Mouse (Mus musculus) stomach, embryonic 14.5 days (tissue): Measurements from ENCODE around the gene H2-DMb2. TPM values are rescaled to one million over a fixed set of nuclear protein-coding genes. Genes with fewer than 3 reads are reported as not detected.
"Not testable (repeated sequence)": the region's sequence is repeated elsewhere in the genome, so short reads cannot be mapped to it uniquely, and the experiment has no call there.

Experiments
- ATAC-seq: fragments of 200-750 bp; cut with Nextera tagmentation; 2 replicates; pipeline ENCODE4 v1.8.0; 2017; ENCODE audit warnings: low read depth, moderate TSS enrichment; ENCODE audit not compliant: insufficient number of reproducible peaks, insufficient read depth, low FRiP score
- H3K27ac ChIP-seq: fragments of 300-500 bp; sonication (generic); 2 replicates; pipeline ENCODE4 v1.5.1; 2014; ENCODE audit warnings: mild to moderate bottlenecking, low read length, moderate library complexity, mixed read lengths
- H3K27me3 ChIP-seq: fragments of 300-500 bp; sonication (generic); 2 replicates; pipeline ENCODE4 v1.6.1; 2014; ENCODE audit warnings: low read length, control low read depth, mixed read lengths; ENCODE audit not compliant: control insufficient read depth, insufficient read depth
- H3K36me3 ChIP-seq: fragments of 300-500 bp; sonication (generic); 2 replicates; pipeline ENCODE4 v1.6.1; 2014; ENCODE audit warnings: mild to moderate bottlenecking, control low read depth, low read length, moderate library complexity, mixed read lengths; ENCODE audit not compliant: control insufficient read depth, insufficient read depth
- H3K4me1 ChIP-seq: fragments of 300-500 bp; sonication (generic); 2 replicates; pipeline ENCODE4 v1.6.1; 2014; ENCODE audit warnings: low read length, control low read depth, mixed read lengths; ENCODE audit not compliant: control insufficient read depth, insufficient read depth
- H3K4me2 ChIP-seq: fragments of 300-500 bp; sonication (generic); replicated peaks from 2 replicates; pipeline ENCODE4 v1.6.1; 2014; ENCODE audit warnings: low read depth, low read length, control low read depth
- H3K4me3 ChIP-seq: fragments of 300-500 bp; sonication (generic); 2 replicates; pipeline ENCODE4 v1.5.1; 2014; ENCODE audit warnings: low read depth, low read length, control low read depth
- H3K9ac ChIP-seq: fragments of 300-500 bp; sonication (generic); replicated peaks from 2 replicates; pipeline ENCODE4 v1.6.1; 2014; ENCODE audit warnings: low read depth, mild to moderate bottlenecking, control low read depth, low read length, moderate library complexity, mixed read lengths
- H3K9me3 ChIP-seq: fragments of 300-500 bp; sonication (generic); 2 replicates; pipeline ENCODE4 v1.6.1; 2016; ENCODE audit warnings: low read depth, low read length, control low read depth; ENCODE audit not compliant: control insufficient read depth
- WGBS: fragments of 180-500 bp; shearing (Covaris S2); extraction: QIAGEN DNeasy Blood & Tissue Kit; methylation state at CpG from one replicate; pipeline ENCODE4 v1.1.7; 2014; 5-methylcytosine and 5-hydroxymethylcytosine counted together
- polyA plus RNA-seq: library from polyadenylated mRNA; unstranded; fragments of >200 nt; fragmentation: Nextera tagmentation; extraction: Ambion mirVana; gene quantifications from 2 replicates; pipeline ENCODE4 v1.2.1, GENCODE M21; 2014

H2-DMb2 gene
- polyA plus RNA-seq, 1 experiment from 2014 or later: 0.38 TPM

DNA sequence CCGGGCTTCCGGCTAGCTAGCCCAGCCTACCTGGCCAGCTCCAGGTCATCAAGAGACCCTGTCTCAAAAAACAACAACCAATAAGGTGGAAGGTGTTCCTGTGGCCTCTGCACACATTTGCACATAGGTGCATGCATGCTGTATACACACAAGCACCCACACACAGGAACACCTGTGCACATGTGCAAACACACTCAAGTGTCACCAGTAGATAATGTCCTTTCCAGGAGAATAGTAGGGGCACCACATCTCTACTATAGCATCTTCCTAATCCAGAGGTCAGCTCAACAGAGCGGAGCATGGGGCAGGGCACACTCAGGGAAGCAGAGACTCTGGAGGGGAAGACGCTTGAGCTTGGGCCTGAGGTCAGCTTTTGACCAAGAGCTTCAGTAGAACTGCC lies 1.1 kb downstream of the H2-DMb2 start:
- H3K9me3 ChIP-seq, ATAC-seq, H3K4me3 ChIP-seq, H3K9ac ChIP-seq, H3K27me3 ChIP-seq, H3K4me2 ChIP-seq, H3K36me3 ChIP-seq, H3K27ac ChIP-seq, H3K4me1 ChIP-seq: not testable (repeated sequence)
- 88% methylated on average over 4 of the region's 4 CpGs for WGBS

DNA sequence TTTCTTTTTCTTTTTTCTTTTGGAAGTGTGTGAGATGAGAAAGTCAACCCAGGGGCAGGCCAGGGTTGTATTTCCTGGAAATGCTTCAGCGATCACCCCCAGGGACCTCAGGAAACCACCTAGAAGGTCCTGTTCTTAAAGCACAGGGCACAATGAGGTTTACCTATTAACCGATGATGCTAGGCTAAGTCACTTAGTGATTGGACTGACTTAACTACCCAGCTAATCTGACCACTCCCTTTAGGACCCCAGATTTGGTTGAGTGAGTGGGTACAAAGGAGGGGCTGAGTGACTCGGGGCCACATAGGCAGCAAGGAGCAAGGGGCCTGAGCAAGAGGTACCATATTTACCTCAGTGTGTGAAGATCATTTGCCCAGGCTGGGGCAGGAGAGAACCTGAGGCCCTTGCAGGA lies 1.9 kb downstream of the H2-DMb2 start:
- Histone ChIP-seq H3K27me3 (peaks cover 4% of the 10 kb centered on the region; the same call in 1 of the 2 replicates), H3K4me1 (no peaks in the 10 kb centered on the region; the same call in 1 of the 2 replicates), H3K27ac (no peak overlapping the region), H3K4me2 (no peak overlapping the region), H3K9ac (no peak overlapping the region), H3K4me3 (no peak overlapping the region), H3K9me3 (no peaks in the 10 kb centered on the region), H3K36me3 (no peaks in the 10 kb centered on the region)
- WGBS: 81% methylated on average over 3 of the region's 3 CpGs
- ATAC-seq: no peak

DNA sequence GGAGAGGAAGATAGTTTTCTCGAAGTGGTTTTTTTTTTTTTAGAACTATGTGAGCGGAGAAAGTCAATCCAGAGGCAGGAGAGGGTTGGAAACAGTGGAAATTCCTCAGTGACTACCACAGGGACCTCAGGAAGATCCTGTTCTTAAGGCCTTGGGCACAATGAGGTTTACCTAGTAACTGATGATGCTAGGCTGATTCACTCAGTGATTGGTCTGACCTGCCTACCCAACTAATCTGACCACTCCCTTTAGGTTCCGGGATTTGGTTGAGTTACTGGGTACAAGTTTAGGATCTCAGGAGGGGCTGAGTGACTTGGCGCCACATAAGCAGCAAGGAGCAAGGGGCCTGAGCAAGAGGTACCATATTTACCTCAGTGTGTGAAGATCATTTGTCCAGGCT lies 9.8 kb downstream of the H2-DMb2 start, which contains the start of gene H2-DMb1:
TSS of gene H2-DMb1 (plus strand) at position 150 of the 400 bp plus-strand sequence.
- Histone ChIP-seq H3K36me3 (no peaks in the 10 kb centered on the region), H3K9me3 (no peaks in the 10 kb centered on the region), H3K27me3 (no peaks in the 10 kb centered on the region), H3K4me3 (no peak within 1 kb of the TSS), H3K9ac (no peak within 1 kb of the TSS), H3K4me1 (no peaks in the 10 kb centered on the region), H3K27ac (no peak within 1 kb of the TSS), H3K4me2 (no peak within 1 kb of the TSS)
- 56% methylated on average over 4 of the region's 4 CpGs for WGBS
- ATAC-seq: peak; percentile 65; the same call in 1 of the 2 replicates

DNA sequence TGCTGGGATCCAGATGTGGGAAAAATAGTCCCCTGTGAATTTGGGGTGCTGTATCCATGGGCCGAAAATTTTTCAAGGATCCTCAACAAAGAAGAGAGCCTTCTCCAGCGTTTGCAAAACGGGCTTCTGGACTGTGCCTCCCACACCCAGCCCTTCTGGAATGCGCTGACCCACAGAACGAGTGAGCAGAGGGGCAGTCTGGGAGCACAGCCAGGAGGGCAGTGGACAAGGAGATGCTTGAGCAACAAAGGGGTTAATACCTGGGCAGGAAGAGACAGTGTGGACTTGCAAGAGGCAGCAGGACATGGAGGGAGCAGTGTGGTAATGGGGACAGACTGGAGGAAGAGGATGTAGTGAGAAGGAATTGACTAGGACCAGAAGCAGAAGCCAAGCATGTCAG lies 12.4 kb downstream of the H2-DMb2 start:
- Histone ChIP-seq H3K4me2 (no peak overlapping the region), H3K27me3 (no peaks in the 10 kb centered on the region), H3K9ac (no peak overlapping the region), H3K4me3 (no peak overlapping the region), H3K27ac (no peak overlapping the region), H3K36me3 (no peaks in the 10 kb centered on the region), H3K4me1 (no peaks in the 10 kb centered on the region), H3K9me3 (no peaks in the 10 kb centered on the region)
- WGBS: 51% methylated on average over 5 of the region's 5 CpGs
- ATAC-seq: no peak

DNA sequence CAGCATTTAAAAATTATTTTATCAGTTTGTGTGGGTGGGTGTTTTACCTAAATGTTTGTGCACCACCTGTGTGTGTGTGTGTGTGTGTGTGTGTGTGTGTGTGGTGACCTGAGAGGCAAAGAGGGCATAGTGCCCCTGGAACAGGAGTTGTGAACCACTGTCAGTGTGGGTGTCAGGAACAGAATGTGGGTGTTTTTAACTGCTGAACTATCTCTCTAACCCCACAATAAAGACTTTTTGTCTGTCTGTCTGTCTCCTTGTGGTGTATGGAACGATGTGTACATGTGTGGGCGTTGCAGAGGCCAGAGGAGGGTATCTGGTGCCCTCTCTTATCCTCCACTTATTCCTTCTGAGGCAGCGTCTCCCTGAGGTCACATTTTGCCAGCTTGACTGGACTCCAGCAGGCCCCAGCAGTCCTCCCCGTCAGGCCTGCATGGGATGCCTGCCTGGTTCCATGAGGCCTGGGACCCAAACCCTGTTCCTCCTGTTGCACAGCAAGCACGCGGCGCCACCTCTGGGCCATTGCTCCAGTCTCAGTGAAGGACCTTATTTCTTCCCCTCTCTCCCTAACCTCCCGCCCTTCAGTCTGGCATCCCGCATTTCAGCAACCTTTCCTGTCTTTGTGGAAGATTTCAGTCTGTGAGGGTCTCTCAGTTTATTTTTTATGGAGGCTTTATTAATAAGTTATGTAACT lies 21.2 kb downstream of the H2-DMb2 start:
- Histone ChIP-seq H3K27ac (no peak overlapping the region), H3K36me3 (no peaks in the 10 kb centered on the region), H3K27me3 (no peaks in the 10 kb centered on the region), H3K9me3 (no peaks in the 10 kb centered on the region), H3K4me3 (no peak overlapping the region), H3K4me2 (no peak overlapping the region), H3K9ac (no peak overlapping the region), H3K4me1 (no peaks in the 10 kb centered on the region)
- WGBS: 39% methylated on average over 9 of the region's 9 CpGs
- ATAC-seq: no peak

DNA sequence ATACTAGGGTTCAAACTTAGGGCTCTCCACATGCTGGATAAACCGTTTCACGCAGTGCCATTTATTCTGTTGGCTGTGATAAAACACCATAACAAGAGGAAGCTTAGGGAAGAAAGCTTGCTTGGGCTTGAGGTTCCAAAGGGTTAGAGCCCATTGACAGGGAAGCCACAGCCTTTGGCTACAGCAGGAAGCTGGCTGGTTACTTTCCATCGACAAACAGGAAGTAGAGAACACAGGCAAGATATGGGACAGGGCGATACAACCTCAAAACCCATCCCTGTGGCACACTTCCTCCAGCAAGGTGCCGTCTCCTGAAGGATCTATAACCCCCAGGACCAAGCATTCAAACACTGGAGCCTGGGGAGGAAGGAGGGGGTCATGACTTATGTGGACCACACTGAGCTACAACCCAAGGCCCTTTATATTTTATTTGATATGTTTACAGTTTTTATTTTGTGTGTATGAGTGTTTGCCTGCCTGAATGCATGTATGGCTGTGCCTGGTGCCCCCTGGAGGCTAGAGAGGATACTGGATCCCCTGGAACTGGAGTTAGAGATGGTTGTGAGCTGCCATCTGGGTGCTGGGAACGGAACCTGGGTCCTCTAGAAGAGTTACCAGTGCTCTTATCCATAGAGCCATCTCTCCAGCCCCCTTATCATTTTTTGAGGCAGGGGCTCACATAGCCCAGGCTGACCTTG lies 22.1 kb downstream of the H2-DMb2 start:
- Histone ChIP-seq H3K27me3 (no peaks in the 10 kb centered on the region), H3K4me1 (no peaks in the 10 kb centered on the region), H3K27ac (no peak overlapping the region), H3K4me2 (no peak overlapping the region), H3K9me3 (no peaks in the 10 kb centered on the region), H3K36me3 (no peaks in the 10 kb centered on the region), H3K9ac (no peak overlapping the region), H3K4me3 (no peak overlapping the region)
- 80% methylated on average over 6 of the region's 6 CpGs for WGBS
- ATAC-seq: no peak

DNA sequence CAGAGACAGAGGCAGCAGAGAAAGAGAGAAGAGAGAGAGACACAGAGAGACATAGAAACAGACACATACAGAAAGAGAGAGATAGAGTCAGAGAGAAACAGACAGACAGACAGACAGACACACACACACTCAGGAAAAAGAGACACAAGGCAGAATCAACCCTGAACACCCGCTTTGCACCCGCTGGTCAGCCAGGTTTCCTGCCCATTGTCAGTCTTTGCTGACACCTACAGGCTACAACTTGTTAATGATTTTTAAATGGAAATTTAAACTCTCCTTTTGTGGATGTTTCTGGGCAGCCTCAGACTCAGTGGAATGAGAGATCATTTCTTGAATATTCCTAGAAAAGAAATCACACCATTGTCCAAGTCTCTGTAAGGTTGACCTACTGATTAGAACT lies 26.2 kb downstream of the H2-DMb2 start:
- Histone ChIP-seq H3K4me1 (no peaks in the 10 kb centered on the region), H3K4me2 (no peak overlapping the region), H3K9ac (no peak overlapping the region), H3K27me3 (no peaks in the 10 kb centered on the region), H3K36me3 (no peaks in the 10 kb centered on the region), H3K27ac (no peak overlapping the region), H3K9me3 (no peaks in the 10 kb centered on the region; the same call in 1 of the 2 replicates), H3K4me3 (no peak overlapping the region)
- WGBS: 2% methylated on average over 2 of the region's 2 CpGs
- ATAC-seq: no peak

DNA sequence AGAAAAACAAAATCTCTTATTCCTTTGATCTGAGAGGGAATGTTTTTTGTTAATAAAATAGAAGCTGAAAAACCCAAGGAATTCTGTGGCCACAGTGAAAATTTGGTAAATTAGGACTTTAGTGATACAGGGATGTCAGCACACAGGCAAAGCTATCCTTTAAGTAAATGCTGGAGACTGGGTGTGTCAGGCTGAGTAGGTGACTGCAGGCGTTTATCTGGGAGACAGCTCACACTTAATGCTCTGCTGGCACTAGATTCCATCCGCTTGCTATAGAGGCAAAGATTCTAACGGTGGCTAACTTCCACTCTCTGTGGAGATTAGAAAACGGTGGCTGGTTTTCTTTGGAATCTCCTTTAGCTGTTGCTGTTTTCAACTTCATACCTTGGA lies 27.4 kb downstream of the H2-DMb2 start:
- 24% methylated on average over 4 of the region's 4 CpGs for WGBS
- H3K27me3 ChIP-seq: no peaks in the 10 kb centered on the region

More for the DNA sequence above, 27.4 kb downstream of the H2-DMb2 start:
- Histone ChIP-seq H3K4me1 (no peaks in the 10 kb centered on the region), H3K4me2 (no peak overlapping the region), H3K36me3 (no peaks in the 10 kb centered on the region), H3K4me3 (no peak overlapping the region), H3K9me3 (no peaks in the 10 kb centered on the region; the same call in 1 of the 2 replicates), H3K27ac (no peak overlapping the region), H3K9ac (no peak overlapping the region)
- no peak for ATAC-seq
